Mouse (Mus musculus): ENCODE measurements around the gene Cntn4. TPM values are rescaled to one million over a fixed set of nuclear protein-coding genes. Genes with fewer than 3 reads are reported as not detected.
A peak's percentile ranks its signal among the peaks of the same experiment; 100 is the strongest.

Gene Cntn4
- polyA plus RNA-seq (2012; rRNA removed) (0.79 and 1.2 TPM in 2 replicates), polyA plus RNA-seq (2014; fragmentation: Nextera tagmentation; extraction: Ambion mirVana) (1.9 and 2.7 TPM in 2 replicates)

- H3K4me1 ChIP-seq (ENCODE audit: control insufficient read depth, insufficient read depth, low read length): peaks cover 4% of the 10 kb centered on the region; the same call in 1 of the 2 replicates
- no peaks in the 10 kb centered on the region for H3K9me3 ChIP-seq (ENCODE audit: control insufficient read depth, low read length)
- H3K4me3 ChIP-seq (replicated peaks; ENCODE audit: low read length): peak within 1 kb of the TSS; percentile 42
- no peaks in the 10 kb centered on the region for H3K36me3 ChIP-seq (ENCODE audit: control insufficient read depth, insufficient read depth, low read length)
- WGBS: 2% methylated on average over 30 of the region's 40 CpGs
- H3K27me3 ChIP-seq (ENCODE audit: control insufficient read depth, insufficient read depth, low read length): peaks cover 42% of the 10 kb centered on the region
- TF ChIP-seq POLR2A (IDR thresholded peaks at IDR 0.05; ENCODE audit: borderline replicate concordance, extremely low read depth, insufficient read depth, insufficient read length): no peak
- peak within 1 kb of the TSS; percentile 69 for H3K4me2 ChIP-seq (replicated peaks; ENCODE audit: low read depth, low read length, severe bottlenecking)
- no peak within 1 kb of the TSS for H3K27ac ChIP-seq (replicated peaks; ENCODE audit: low read depth, low read length)
- H3K9ac ChIP-seq (ENCODE audit: low read depth, low read length, severe bottlenecking): peak within 1 kb of the TSS; percentile 41
- DNase-seq (ENCODE audit: low spot score): no peak
- ATAC-seq (ENCODE audit: low FRiP score, low read depth): peak; percentile 67
Observed at GRCm38 (mm10) chr6:105677149-105678031, at the start of gene Cntn4. Cntn4 (plus strand) TSS chr6:105677660.

GRCm38 (mm10) chr6:105674276-105674675, 3.2 kb upstream of the Cntn4 start:
- Histone ChIP-seq H3K27me3 (ENCODE audit: control insufficient read depth, insufficient read depth, low read length) (peaks cover 26% of the 10 kb centered on the region), H3K4me2 (replicated peaks; ENCODE audit: low read depth, low read length, severe bottlenecking) (no peak overlapping the region), H3K27ac (replicated peaks; ENCODE audit: low read depth, low read length) (no peak overlapping the region), H3K36me3 (ENCODE audit: control insufficient read depth, insufficient read depth, low read length) (no peaks in the 10 kb centered on the region), H3K9ac (ENCODE audit: low read depth, low read length, severe bottlenecking) (no peak overlapping the region), H3K4me1 (ENCODE audit: control insufficient read depth, insufficient read depth, low read length) (peaks cover 4% of the 10 kb centered on the region; the same call in 1 of the 2 replicates), H3K9me3 (ENCODE audit: control insufficient read depth, low read length) (no peaks in the 10 kb centered on the region), H3K4me3 (replicated peaks; ENCODE audit: low read length) (no peak overlapping the region)
- 70% methylated on average over 4 of the region's 4 CpGs for WGBS
- no peak for DNase-seq (ENCODE audit: low spot score)
- TF ChIP-seq POLR2A (IDR thresholded peaks at IDR 0.05; ENCODE audit: borderline replicate concordance, extremely low read depth, insufficient read depth, insufficient read length): no peak
- ATAC-seq (ENCODE audit: low FRiP score, low read depth): no peak

GRCm38 (mm10) chr6:105675099-105675498, 2.4 kb upstream of the Cntn4 start:
- no peak for ATAC-seq (ENCODE audit: low FRiP score, low read depth)
- Histone ChIP-seq H3K27me3 (ENCODE audit: control insufficient read depth, insufficient read depth, low read length) (peaks cover 33% of the 10 kb centered on the region), H3K9ac (ENCODE audit: low read depth, low read length, severe bottlenecking) (no peak overlapping the region), H3K4me3 (replicated peaks; ENCODE audit: low read length) (no peak overlapping the region), H3K4me2 (replicated peaks; ENCODE audit: low read depth, low read length, severe bottlenecking) (no peak overlapping the region), H3K4me1 (ENCODE audit: control insufficient read depth, insufficient read depth, low read length) (peaks cover 4% of the 10 kb centered on the region; the same call in 1 of the 2 replicates), H3K9me3 (ENCODE audit: control insufficient read depth, low read length) (no peaks in the 10 kb centered on the region), H3K36me3 (ENCODE audit: control insufficient read depth, insufficient read depth, low read length) (no peaks in the 10 kb centered on the region), H3K27ac (replicated peaks; ENCODE audit: low read depth, low read length) (no peak overlapping the region)
- TF ChIP-seq POLR2A (IDR thresholded peaks at IDR 0.05; ENCODE audit: borderline replicate concordance, extremely low read depth, insufficient read depth, insufficient read length): no peak
- DNase-seq (ENCODE audit: low spot score): no peak
- WGBS: 41% methylated on average over 3 of the region's 3 CpGs

GRCm38 (mm10) chr6:105676637-105677036, 823 bp upstream of the Cntn4 start:
- Histone ChIP-seq H3K9me3 (ENCODE audit: control insufficient read depth, low read length) (no peaks in the 10 kb centered on the region), H3K4me3 (replicated peaks; ENCODE audit: low read length) (peak overlapping the region; percentile 42; the same call in 1 of the 2 replicates), H3K27ac (replicated peaks; ENCODE audit: low read depth, low read length) (no peak overlapping the region), H3K4me2 (replicated peaks; ENCODE audit: low read depth, low read length, severe bottlenecking) (peak overlapping the region; percentile 69), H3K27me3 (ENCODE audit: control insufficient read depth, insufficient read depth, low read length) (peaks cover 42% of the 10 kb centered on the region), H3K4me1 (ENCODE audit: control insufficient read depth, insufficient read depth, low read length) (peaks cover 4% of the 10 kb centered on the region; the same call in 1 of the 2 replicates), H3K36me3 (ENCODE audit: control insufficient read depth, insufficient read depth, low read length) (no peaks in the 10 kb centered on the region), H3K9ac (ENCODE audit: low read depth, low read length, severe bottlenecking) (no peak overlapping the region)
- DNase-seq (ENCODE audit: low spot score) (no peak), ATAC-seq (ENCODE audit: low FRiP score, low read depth) (no peak)
- WGBS: 5% methylated on average over 5 of the region's 5 CpGs
- no peak for TF ChIP-seq POLR2A (IDR thresholded peaks at IDR 0.05; ENCODE audit: borderline replicate concordance, extremely low read depth, insufficient read depth, insufficient read length)

GRCm38 (mm10) chr6:105678778-105679177, 1.3 kb downstream of the Cntn4 start:
- Histone ChIP-seq H3K9me3 (ENCODE audit: control insufficient read depth, low read length) (no peaks in the 10 kb centered on the region), H3K4me1 (ENCODE audit: control insufficient read depth, insufficient read depth, low read length) (peaks cover 4% of the 10 kb centered on the region; the same call in 1 of the 2 replicates), H3K4me3 (replicated peaks; ENCODE audit: low read length) (no peak overlapping the region), H3K27ac (replicated peaks; ENCODE audit: low read depth, low read length) (no peak overlapping the region), H3K27me3 (ENCODE audit: control insufficient read depth, insufficient read depth, low read length) (peaks cover 42% of the 10 kb centered on the region), H3K36me3 (ENCODE audit: control insufficient read depth, insufficient read depth, low read length) (no peaks in the 10 kb centered on the region), H3K9ac (ENCODE audit: low read depth, low read length, severe bottlenecking) (no peak overlapping the region), H3K4me2 (replicated peaks; ENCODE audit: low read depth, low read length, severe bottlenecking) (no peak overlapping the region)
- TF ChIP-seq POLR2A (IDR thresholded peaks at IDR 0.05; ENCODE audit: borderline replicate concordance, extremely low read depth, insufficient read depth, insufficient read length): no peak
- ATAC-seq (ENCODE audit: low FRiP score, low read depth): no peak
- DNase-seq (ENCODE audit: low spot score): no peak
- 11% methylated on average over 5 of the region's 5 CpGs for WGBS
